Mouse (Mus musculus) erythroblast, embryonic 14.5 days (primary cell): ENCODE measurements at regions not wholly inside any gene's neighbourhood (a gene's known extent, or its start where the extent isn't known, plus 50 kb on each side); places are given as distances from the start of the nearest gene placed in this dataset.

Source experiments
- H3K27me3 ChIP-seq: 2 replicates; pipeline ENCODE4 v1.6.1; 2012; ENCODE audit warnings: inconsistent platforms; ENCODE audit not compliant: control insufficient read depth
- H3K36me3 ChIP-seq: 2 replicates; pipeline ENCODE4 v1.6.1; 2012; ENCODE audit warnings: mild to moderate bottlenecking, inconsistent platforms; ENCODE audit not compliant: control insufficient read depth
- H3K4me1 ChIP-seq: 2 replicates; pipeline ENCODE4 v1.6.1; 2012; ENCODE audit warnings: inconsistent platforms; ENCODE audit not compliant: control insufficient read depth
- H3K4me3 ChIP-seq: replicated peaks from 2 replicates; pipeline ENCODE3; 2012; ENCODE audit warnings: moderate library complexity, mild to moderate bottlenecking, inconsistent platforms
- H3K9me3 ChIP-seq: 2 replicates; pipeline ENCODE4 v1.6.1; 2012; ENCODE audit warnings: low read length, inconsistent platforms, mixed read lengths; ENCODE audit not compliant: control insufficient read depth
- GATA1 ChIP-seq: IDR thresholded peaks from 2 replicates; pipeline ENCODE4 v1.6.1; 2012; ENCODE audit warnings: low read length, inconsistent platforms, mixed read lengths
- TAL1 ChIP-seq: IDR thresholded peaks from 3 replicates; pipeline ENCODE4 v1.6.1; 2012; ENCODE audit warnings: low read length, inconsistent platforms, mixed read lengths

GRCm38 (mm10) chr15:36373900-36374611, 633.5 kb downstream of the Zfp706 start:
- Histone ChIP-seq H3K36me3 (no peaks in the 10 kb centered on the region), H3K4me3 (peak overlapping the region; percentile 65), H3K4me1 (peaks cover 51% of the 10 kb centered on the region), H3K27me3 (peaks cover 55% of the 10 kb centered on the region), H3K9me3 (peaks cover 4% of the 10 kb centered on the region)
- TF ChIP-seq TAL1 (no peak), GATA1 (no peak)

DNA sequence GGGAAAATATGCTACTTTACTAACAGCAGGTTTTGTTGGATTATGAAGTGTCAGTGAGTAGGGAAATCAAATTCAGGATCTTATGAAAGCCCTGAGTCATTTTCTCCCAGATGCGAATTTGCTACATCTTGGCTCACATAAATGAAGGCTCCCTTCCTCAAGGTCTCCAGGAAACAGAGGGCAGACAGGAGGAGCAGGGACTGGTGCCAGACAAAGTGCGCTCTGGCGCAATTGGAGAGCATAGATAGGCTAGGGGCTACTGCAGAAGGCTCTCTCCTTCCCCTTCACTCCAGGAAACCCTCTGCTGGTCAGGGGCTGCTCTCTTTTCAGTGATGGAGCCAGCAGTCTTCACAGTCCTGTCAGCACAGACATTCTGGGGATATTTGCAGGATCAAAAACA, 634.1 kb downstream of the Zfp706 start:
- TF ChIP-seq TAL1, result no peak
- no peak for TF ChIP-seq GATA1
- peaks cover 4% of the 10 kb centered on the region for H3K9me3 ChIP-seq
- peaks cover 49% of the 10 kb centered on the region for H3K27me3 ChIP-seq
- H3K36me3 ChIP-seq, result no peaks in the 10 kb centered on the region
- no peak overlapping the region for H3K4me3 ChIP-seq
- peaks cover 49% of the 10 kb centered on the region for H3K4me1 ChIP-seq

GRCm38 (mm10) chr15:36371382-36371781, 636.2 kb downstream of the Zfp706 start:
- TF ChIP-seq TAL1 (no peak), GATA1 (no peak)
- H3K4me1 ChIP-seq, result peaks cover 47% of the 10 kb centered on the region

GRCm38 (mm10) chr15:36370906-36371305, 636.7 kb downstream of the Zfp706 start:
- Histone ChIP-seq H3K9me3 (no peaks in the 10 kb centered on the region), H3K27me3 (peaks cover 26% of the 10 kb centered on the region), H3K4me3 (no peak overlapping the region), H3K36me3 (no peaks in the 10 kb centered on the region), H3K4me1 (peaks cover 45% of the 10 kb centered on the region)
- no peak for TF ChIP-seq TAL1
- TF ChIP-seq GATA1, result no peak

More at GRCm38 (mm10) chr15:36371382-36371781, 636.2 kb downstream of the Zfp706 start:
- Histone ChIP-seq H3K9me3 (no peaks in the 10 kb centered on the region), H3K4me3 (no peak overlapping the region), H3K27me3 (peaks cover 31% of the 10 kb centered on the region), H3K36me3 (no peaks in the 10 kb centered on the region)

GRCm38 (mm10) chr15:36367296-36367695, 640.3 kb downstream of the Zfp706 start:
- no peaks in the 10 kb centered on the region; the same call in 1 of the 2 replicates for H3K36me3 ChIP-seq
- H3K9me3 ChIP-seq, result no peaks in the 10 kb centered on the region
- H3K27me3 ChIP-seq, result no peaks in the 10 kb centered on the region
- TF ChIP-seq TAL1 (no peak), GATA1 (no peak)
- H3K4me1 ChIP-seq, result peaks cover 44% of the 10 kb centered on the region
- no peak overlapping the region for H3K4me3 ChIP-seq

DNA sequence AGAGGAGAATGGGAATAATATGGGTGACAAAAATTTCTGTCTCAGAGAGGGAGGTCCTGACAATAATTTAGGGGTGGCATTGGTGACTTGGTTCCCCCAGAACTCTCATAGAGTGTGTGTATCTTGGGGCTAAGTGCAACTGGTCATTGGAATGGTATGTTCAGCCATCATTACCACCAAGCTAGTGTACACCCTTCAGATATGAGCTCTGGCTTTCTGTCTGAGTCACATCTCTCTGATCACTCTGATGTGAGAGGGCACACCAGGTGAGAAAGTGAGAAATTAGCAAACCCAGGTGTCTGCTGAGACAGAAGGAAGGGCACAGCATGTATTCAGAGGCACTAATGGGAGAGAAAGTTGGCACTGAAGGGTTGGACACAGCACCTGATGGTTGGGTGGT, 642.8 kb downstream of the Zfp706 start:
- H3K9me3 ChIP-seq, result no peaks in the 10 kb centered on the region
- no peak for TF ChIP-seq TAL1
- TF ChIP-seq GATA1, result no peak
- no peaks in the 10 kb centered on the region for H3K27me3 ChIP-seq
- no peak overlapping the region for H3K4me3 ChIP-seq
- H3K4me1 ChIP-seq, result peaks cover 58% of the 10 kb centered on the region
- H3K36me3 ChIP-seq, result peaks cover 2% of the 10 kb centered on the region; the same call in 1 of the 2 replicates

DNA sequence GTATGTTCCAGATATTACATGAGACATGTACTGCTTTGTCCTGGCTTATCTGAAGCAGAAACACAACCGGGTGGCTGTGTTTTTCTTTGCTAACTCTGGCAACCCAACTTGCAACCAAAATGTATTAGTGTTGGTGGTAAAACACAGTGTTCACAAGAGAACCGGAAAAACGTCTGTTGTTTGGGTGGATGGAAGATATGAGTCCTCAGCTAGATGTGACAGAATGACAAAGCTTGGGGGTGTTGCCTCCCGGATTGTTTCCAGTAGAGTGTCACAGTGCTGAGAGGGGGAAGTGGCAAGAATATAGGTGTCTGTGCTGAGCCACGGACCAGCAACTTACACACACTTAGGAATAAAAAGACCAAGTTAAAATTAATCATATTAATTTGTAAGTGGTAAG, 643.5 kb downstream of the Zfp706 start:
- no peaks in the 10 kb centered on the region for H3K27me3 ChIP-seq
- H3K9me3 ChIP-seq, result no peaks in the 10 kb centered on the region
- H3K36me3 ChIP-seq, result peaks cover 2% of the 10 kb centered on the region; the same call in 1 of the 2 replicates
- no peak overlapping the region for H3K4me3 ChIP-seq
- H3K4me1 ChIP-seq, result peaks cover 62% of the 10 kb centered on the region
- no peak for TF ChIP-seq GATA1
- TF ChIP-seq TAL1, result no peak

DNA sequence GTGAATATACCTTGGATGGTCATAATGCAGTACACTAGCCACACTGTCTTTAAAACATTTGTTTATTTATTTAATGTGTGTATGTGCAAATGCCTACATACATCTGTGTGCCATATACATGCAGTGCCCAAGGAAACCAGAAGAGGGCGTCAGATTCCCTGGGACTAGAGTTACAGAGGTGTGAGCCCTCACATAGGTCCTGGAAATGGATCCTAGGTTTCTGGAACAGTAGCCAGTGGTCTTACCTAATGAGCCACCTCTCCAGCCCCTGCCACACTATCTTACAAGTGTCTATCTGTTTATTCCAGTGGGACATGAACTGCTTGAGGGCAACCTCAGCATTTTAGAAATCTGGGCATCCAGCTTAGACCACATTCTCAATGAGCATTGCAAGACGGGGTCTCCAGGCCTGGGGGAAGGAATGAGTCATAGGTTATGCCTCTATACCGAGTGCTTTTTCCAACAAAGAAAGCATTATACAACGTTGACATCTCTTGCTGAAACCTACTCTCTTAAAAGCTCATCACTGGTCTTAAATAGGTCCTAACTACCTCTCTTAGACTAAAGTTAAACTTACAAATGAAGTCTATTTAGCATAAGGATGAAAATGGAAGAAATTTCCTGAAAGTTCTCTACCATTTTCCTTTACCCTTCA, 644.5 kb downstream of the Zfp706 start:
- Histone ChIP-seq H3K27me3 (no peaks in the 10 kb centered on the region), H3K4me1 (peaks cover 67% of the 10 kb centered on the region), H3K4me3 (no peak overlapping the region), H3K9me3 (no peaks in the 10 kb centered on the region), H3K36me3 (peaks cover 2% of the 10 kb centered on the region; the same call in 1 of the 2 replicates)
- TF ChIP-seq GATA1, result no peak
- TF ChIP-seq TAL1, result no peak

GRCm38 (mm10) chr15:36361522-36362148, 645.9 kb downstream of the Zfp706 start:
- Histone ChIP-seq H3K9me3 (no peaks in the 10 kb centered on the region), H3K4me1 (peaks cover 65% of the 10 kb centered on the region), H3K27me3 (no peaks in the 10 kb centered on the region), H3K4me3 (peak overlapping the region; percentile 50), H3K36me3 (peaks cover 2% of the 10 kb centered on the region; the same call in 1 of the 2 replicates)
- no peak for TF ChIP-seq GATA1
- no peak for TF ChIP-seq TAL1
